Mouse (Mus musculus): ENCODE measurements around the gene Khdc1a. TPM values are rescaled to one million over a fixed set of nuclear protein-coding genes. Genes with fewer than 3 reads are reported as not detected.

The Khdc1a gene
- polyA plus RNA-seq, 1 experiment: not detected

- Histone ChIP-seq H3K4me3 (ENCODE audit: insufficient read depth, low read length) (no peak within 1 kb of the TSS), H3K4me1 (ENCODE audit: control insufficient read depth, insufficient read depth, low read length) (no peaks in the 10 kb centered on the region), H3K27ac (ENCODE audit: insufficient read depth, low read length) (no peak within 1 kb of the TSS)
- no peak for TF ChIP-seq CTCF (IDR thresholded peaks at IDR 0.05; ENCODE audit: borderline replicate concordance, insufficient read depth, low read length)
- no peak for TF ChIP-seq POLR2A (IDR thresholded peaks at IDR 0.05; ENCODE audit: low read depth, low read length)
Observed at GRCm38 (mm10) chr1:21383256-21383655, 33.8 kb downstream of the Khdc1a start, which contains the start of gene Khdc1b. TSS of gene Khdc1b (plus strand) at chr1:21383556.

- no peak for TF ChIP-seq POLR2A (IDR thresholded peaks at IDR 0.05; ENCODE audit: low read depth, low read length)
- TF ChIP-seq CTCF (IDR thresholded peaks at IDR 0.05; ENCODE audit: borderline replicate concordance, insufficient read depth, low read length): no peak
- no peak overlapping the region for H3K4me3 ChIP-seq (ENCODE audit: insufficient read depth, low read length)
- H3K27ac ChIP-seq (ENCODE audit: insufficient read depth, low read length): no peak overlapping the region
- H3K4me1 ChIP-seq (ENCODE audit: control insufficient read depth, insufficient read depth, low read length): no peaks in the 10 kb centered on the region
Observed at GRCm38 (mm10) chr1:21391138-21391671, 41.8 kb downstream of the Khdc1a start.

Other genes starting within 250 kb of the Khdc1a start
- 8.0 and 8.6 TPM in 2 replicates for gene Tmem14a, start 131.1 kb upstream of the Khdc1a start, polyA plus RNA-seq (2011; ENCODE audit: insufficient read length, low read depth, missing spikeins)
- 0.61 TPM in 1 of 2 replicates, not detected in the other for gene Gsta3, start 109.1 kb upstream of the Khdc1a start, polyA plus RNA-seq (2011; ENCODE audit: insufficient read length, low read depth, missing spikeins)
- not detected in 2 replicates for gene Khdc1c, start 18.7 kb downstream of the Khdc1a start, polyA plus RNA-seq (2011; ENCODE audit: insufficient read length, low read depth, missing spikeins)
- not detected in 2 replicates for gene Khdc1b, start 33.9 kb downstream of the Khdc1a start, polyA plus RNA-seq (2011; ENCODE audit: insufficient read length, low read depth, missing spikeins)